Comparison of ENCODE assay signal across 11 mouse cellular contexts in genomic region chr2:52262149-52262548, GRCm38 (mm10).
DNase-seq lines count a peak whose midpoint lies in the region; ATAC-seq and TF ChIP-seq lines count a peak whose summit lies in the region.
"Had no signal": no experiment of that assay in that cellular context is flagged by ENCODE, and none has a peak within 500 bp of the region (broad histone marks: within the 10 kb centered on the region; RNA-seq: fewer than 3 reads in every experiment).

No protein-coding gene starts in this region.

- no peak overlapping the region for H3K27ac ChIP-seq in midbrain, embryonic 11.5 days (ENCODE audit: low read depth, low read length)
- no peak overlapping the region for H3K27ac ChIP-seq in midbrain, embryonic 10.5 days (replicated peaks)
- no peak overlapping the region for H3K27ac ChIP-seq in midbrain, postnatal 0 days (ENCODE audit: low read depth, low read length)
- H3K27ac ChIP-seq: embryonic facial prominence, embryonic 12.5 days; limb, embryonic 12.5 days; stomach, embryonic 15.5 days had no signal

- peak; percentile 87 for DNase-seq in midbrain, embryonic 11.5 days (ENCODE audit: low spot score, missing footprints)
- DNase-seq in midbrain, embryonic 10.5 days (ENCODE audit: low spot score): no peak
- peak; percentile 6 for DNase-seq in MEL-GATA-1-ER (ENCODE audit: extremely low read depth, low read depth)
- DNase-seq in cerebellum, adult 9-10 months: peak; percentile 83
- DNase-seq in heart, postnatal 14 days: peak; percentile 26 to 53
- peak; percentile 10 for DNase-seq in left cerebral cortex, adult 11 months (ENCODE audit: low spot score)
- peak; percentile 70 for DNase-seq in midbrain, postnatal 0 days (ENCODE audit: low spot score)
- DNase-seq in spleen, postnatal 14 days (ENCODE audit: low spot score in 2 of 2): no peak

- H3K27me3 ChIP-seq in midbrain, embryonic 11.5 days (ENCODE audit: control insufficient read depth, insufficient read depth, low read length): no peaks in the 10 kb centered on the region
- H3K27me3 ChIP-seq in midbrain, embryonic 10.5 days (ENCODE audit: low read depth, poor library complexity, severe bottlenecking): no peaks in the 10 kb centered on the region
- no peaks in the 10 kb centered on the region for H3K27me3 ChIP-seq in midbrain, postnatal 0 days (ENCODE audit: insufficient read depth, low read length)
- H3K27me3 ChIP-seq: embryonic facial prominence, embryonic 12.5 days; limb, embryonic 12.5 days; stomach, embryonic 15.5 days had no signal

- peak; percentile 66; the same call in 1 of the 2 replicates for ATAC-seq in midbrain, embryonic 11.5 days (ENCODE audit: low FRiP score)
- peak; percentile 62 for ATAC-seq in midbrain, postnatal 0 days (ENCODE audit: low FRiP score)

- H3K4me2 ChIP-seq in midbrain, embryonic 11.5 days: no peak overlapping the region
- no peak overlapping the region for H3K4me2 ChIP-seq in midbrain, postnatal 0 days (ENCODE audit: low read depth, low read length, poor library complexity, severe bottlenecking)
- H3K4me2 ChIP-seq: embryonic facial prominence, embryonic 12.5 days; limb, embryonic 12.5 days; stomach, embryonic 15.5 days had no signal

- H3K36me3 ChIP-seq in midbrain, embryonic 11.5 days (ENCODE audit: control insufficient read depth, insufficient read depth, low read length): no peaks in the 10 kb centered on the region
- no peaks in the 10 kb centered on the region for H3K36me3 ChIP-seq in midbrain, embryonic 10.5 days
- no peaks in the 10 kb centered on the region for H3K36me3 ChIP-seq in midbrain, postnatal 0 days (ENCODE audit: insufficient read depth, low read length)
- H3K36me3 ChIP-seq: embryonic facial prominence, embryonic 12.5 days; limb, embryonic 12.5 days; stomach, embryonic 15.5 days had no signal

- no peaks in the 10 kb centered on the region for H3K4me1 ChIP-seq in midbrain, embryonic 11.5 days (ENCODE audit: control insufficient read depth, insufficient read depth, low read length)
- H3K4me1 ChIP-seq in midbrain, embryonic 10.5 days: no peaks in the 10 kb centered on the region
- no peaks in the 10 kb centered on the region; the same call in 1 of the 2 replicates for H3K4me1 ChIP-seq in midbrain, postnatal 0 days (ENCODE audit: insufficient read depth, low read length)
- H3K4me1 ChIP-seq: embryonic facial prominence, embryonic 12.5 days; limb, embryonic 12.5 days; stomach, embryonic 15.5 days had no signal

- H3K9me3 ChIP-seq in midbrain, embryonic 11.5 days (ENCODE audit: control insufficient read depth, low read length): no peaks in the 10 kb centered on the region
- no peaks in the 10 kb centered on the region for H3K9me3 ChIP-seq in midbrain, embryonic 10.5 days (replicated peaks)
- no peaks in the 10 kb centered on the region for H3K9me3 ChIP-seq in midbrain, postnatal 0 days (ENCODE audit: low read length)
- H3K9me3 ChIP-seq: embryonic facial prominence, embryonic 12.5 days; limb, embryonic 12.5 days; stomach, embryonic 15.5 days had no signal

- H3K9ac ChIP-seq in midbrain, embryonic 11.5 days (ENCODE audit: low read length): no peak overlapping the region
- no peak overlapping the region for H3K9ac ChIP-seq in midbrain, postnatal 0 days (replicated peaks; ENCODE audit: low read length, poor library complexity, severe bottlenecking)
- H3K9ac ChIP-seq: embryonic facial prominence, embryonic 12.5 days; limb, embryonic 12.5 days; stomach, embryonic 15.5 days had no signal

- intact Hi-C loops in heart, postnatal 14 days (cut with DNase I): loop anchor here (2.0 to 5.0 kb wide), 3 partner anchors 330 to 860 kb away; no protein-coding TSS in a partner anchor

- peak; percentile 87 for TF ChIP-seq CTCF in midbrain, postnatal 0 days (IDR thresholded peaks at IDR 0.05)

- no peak overlapping the region for H3K4me3 ChIP-seq in midbrain, embryonic 11.5 days (ENCODE audit: low read depth, low read length)
- H3K4me3 ChIP-seq in midbrain, embryonic 10.5 days: no peak overlapping the region
- H3K4me3 ChIP-seq in midbrain, postnatal 0 days (ENCODE audit: low read depth, low read length): no peak overlapping the region
- H3K4me3 ChIP-seq: embryonic facial prominence, embryonic 12.5 days; limb, embryonic 12.5 days; stomach, embryonic 15.5 days had no signal

- WGBS in midbrain, embryonic 11.5 days: 47% methylated on average over 2 of the region's 2 CpGs
- 51% methylated on average over 2 of the region's 2 CpGs for WGBS in midbrain, embryonic 10.5 days
- WGBS in midbrain, postnatal 0 days: 46% methylated on average over 2 of the region's 2 CpGs

Comparison
In these comparisons a context has a peak if more than half of its experiments do, and no peak if none do; other contexts are left out.
1. DNase-seq: peak in midbrain, embryonic 11.5 days (single experiment), MEL-GATA-1-ER (single experiment), cerebellum, adult 9-10 months (single experiment), heart, postnatal 14 days (2 of 2), left cerebral cortex, adult 11 months (single experiment) and midbrain, postnatal 0 days (single experiment); none in midbrain, embryonic 10.5 days (single experiment) and spleen, postnatal 14 days (0 of 2).